Mouse (Mus musculus) frontal cortex, postnatal 14 days (tissue): ENCODE results near the gene Cldn7.
"Not testable (repeated sequence)": the region's sequence is repeated elsewhere in the genome, so short reads cannot be mapped to it uniquely, and the experiment has no call there.

ENCODE experiments used
- DNase-seq, 2 experiments: peaks; one replicate each; pipeline ENCODE4 v3.0.0; 2022; ENCODE audit warnings: low spot score in 2 of 2

Gene Cldn7

GRCm38 (mm10) chr11:69964650-69965270, at the start of gene Cldn7:
Gene Cldn7 (plus strand): TSS chr11:69964779.
- no peak for DNase-seq

GRCm38 (mm10) chr11:69914917-69915430, 49.6 kb upstream of the Cldn7 start:
- DNase-seq = no peak

GRCm38 (mm10) chr11:69915667-69916627, 48.6 kb upstream of the Cldn7 start:
- DNase-seq = no peak

GRCm38 (mm10) chr11:69916652-69917378, 47.8 kb upstream of the Cldn7 start:
- DNase-seq = not testable (repeated sequence)

- no peak for DNase-seq
These were observed 47.1 kb upstream of the Cldn7 start for GRCm38 (mm10) chr11:69917379-69917948.

- no peak for DNase-seq
These were observed 46.5 kb upstream of the Cldn7 start for GRCm38 (mm10) chr11:69918118-69918517.

GRCm38 (mm10) chr11:69919053-69919452, 45.5 kb upstream of the Cldn7 start:
- no peak for DNase-seq

GRCm38 (mm10) chr11:69919661-69920265, 44.8 kb upstream of the Cldn7 start:
- peak in 1 of 2 experiments; percentile 25 for DNase-seq

GRCm38 (mm10) chr11:69920266-69921031, 44.1 kb upstream of the Cldn7 start:
- DNase-seq = peak in 1 of 2 experiments; percentile 36

GRCm38 (mm10) chr11:69921114-69922011, 43.2 kb upstream of the Cldn7 start, which contains the start of gene Eif5a:
Gene Eif5a (minus strand): TSS chr11:69921958.
- peak; percentile 100 for DNase-seq

GRCm38 (mm10) chr11:69922012-69922756, 42.4 kb upstream of the Cldn7 start:
- no peak for DNase-seq

GRCm38 (mm10) chr11:69922796-69923195, 41.8 kb upstream of the Cldn7 start:
- no peak for DNase-seq

- no peak for DNase-seq
These were observed 37.1 kb upstream of the Cldn7 start for GRCm38 (mm10) chr11:69927501-69927900.

GRCm38 (mm10) chr11:69929712-69930111, 34.9 kb upstream of the Cldn7 start:
- no peak for DNase-seq

GRCm38 (mm10) chr11:69930176-69930575, 34.4 kb upstream of the Cldn7 start:
- not testable (repeated sequence) for DNase-seq

GRCm38 (mm10) chr11:69930967-69931537, 33.5 kb upstream of the Cldn7 start:
- no peak for DNase-seq

GRCm38 (mm10) chr11:69931769-69932168, 32.8 kb upstream of the Cldn7 start:
- no peak for DNase-seq

- no peak for DNase-seq
These were observed 32.3 kb upstream of the Cldn7 start for GRCm38 (mm10) chr11:69932254-69932653.
